In genomic region chr8:3862736-3863135, GRCm38 (mm10) we compare ENCODE assay signal across 40 mouse cellular contexts. TPM values are rescaled to one million over a fixed set of nuclear protein-coding genes. Genes with fewer than 3 reads are reported as not detected.
"Had no signal": no experiment of that assay in that cellular context is flagged by ENCODE, and none has a peak within 500 bp of the region (broad histone marks: within the 10 kb centered on the region; RNA-seq: fewer than 3 reads in every experiment).

No protein-coding gene starts in this region.

RNA-seq across cellular contexts. Expression of gene Cd209e, which starts 8.6 kb away (rescaled TPM):
- total RNA-seq: heart, postnatal 10 days; heart, postnatal 14 days; heart, postnatal 25 days; heart, postnatal 36 days; heart, postnatal 4 days; hematopoietic stem cell, adult 5-6 weeks; hindbrain, postnatal 0 days; layer of hippocampus, adult 18-20 months; layer of hippocampus, adult 2 months; layer of hippocampus, adult 8-10 months; layer of hippocampus, postnatal 10 days; layer of hippocampus, postnatal 14 days; layer of hippocampus, postnatal 25 days; layer of hippocampus, postnatal 36 days; left cerebral cortex, adult 18-20 months; left cerebral cortex, adult 2 months; left cerebral cortex, adult 8-10 months had no signal
- polyA plus RNA-seq: heart, embryonic 12.5 days; heart, embryonic 13.5 days; heart, embryonic 14.5 days; heart, embryonic 15.5 days; heart, postnatal 0 days; hindbrain, embryonic 10.5 days; hindbrain, embryonic 11.5 days; hindbrain, embryonic 12.5 days; hindbrain, embryonic 13.5 days; hindbrain, embryonic 14.5 days; hindbrain, embryonic 15.5 days; hindbrain, embryonic 16.5 days; hindbrain, postnatal 0 days; inflammation-experienced regulatory T-cells, adult 6 months; intestine, embryonic 14.5 days; intestine, embryonic 15.5 days; intestine, embryonic 16.5 days; intestine, postnatal 0 days; kidney, embryonic 14.5 days; kidney, embryonic 15.5 days; kidney, embryonic 16.5 days; kidney, postnatal 0 days; large intestine, adult 2 months had no signal

RNA-seq across cellular contexts. Expression of gene Cd209d, which starts 15.6 kb away (rescaled TPM):
- total RNA-seq: heart, postnatal 10 days; heart, postnatal 14 days; heart, postnatal 25 days; heart, postnatal 36 days; heart, postnatal 4 days; hematopoietic stem cell, adult 5-6 weeks; hindbrain, postnatal 0 days; layer of hippocampus, adult 18-20 months; layer of hippocampus, adult 2 months; layer of hippocampus, adult 8-10 months; layer of hippocampus, postnatal 10 days; layer of hippocampus, postnatal 14 days; layer of hippocampus, postnatal 25 days; layer of hippocampus, postnatal 36 days; left cerebral cortex, adult 2 months; left cerebral cortex, adult 8-10 months had no signal
- polyA plus RNA-seq: heart, embryonic 12.5 days; heart, embryonic 13.5 days; heart, embryonic 14.5 days; heart, embryonic 15.5 days; heart, embryonic 16.5 days; heart, postnatal 0 days; hindbrain, embryonic 10.5 days; hindbrain, embryonic 11.5 days; hindbrain, embryonic 12.5 days; hindbrain, embryonic 13.5 days; hindbrain, embryonic 14.5 days; hindbrain, embryonic 15.5 days; hindbrain, embryonic 16.5 days; hindbrain, postnatal 0 days; intestine, embryonic 14.5 days; intestine, embryonic 15.5 days; intestine, embryonic 16.5 days; intestine, postnatal 0 days; kidney, embryonic 14.5 days; kidney, embryonic 15.5 days; kidney, embryonic 16.5 days; kidney, postnatal 0 days had no signal
